Mouse (Mus musculus) CH12.LX (cell line): ENCODE results near the gene Mettl7a2. TPM values are rescaled to one million over a fixed set of nuclear protein-coding genes. Genes with fewer than 3 reads are reported as not detected.

Source experiments
- polyA plus RNA-seq: library from polyadenylated mRNA; unstranded; fragments of >175 nt; gene quantifications from 2 replicates; pipeline ENCODE4 v1.2.1, GENCODE M21; 2012; ENCODE audit warnings: low read depth; ENCODE audit not compliant: insufficient read length
- total RNA-seq, 2 experiments: library from RNA; depleted of rRNA; stranded (reverse); fragments of 300-350 nt in 1 of 2; fragments of >200 nt in 1 of 2; gene quantifications; 2 replicates each; pipeline ENCODE4 v1.2.3; 2012 to 2014

Mettl7a2 gene
- total and polyA plus RNA-seq, 3 experiments: not detected

Other genes starting within 250 kb of the Mettl7a2 start
- gene Atf1, start 125.4 kb upstream of the Mettl7a2 start, total RNA-seq (2012; rRNA removed): 28.0 and 28.2 TPM in 2 replicates
- 48.4 and 51.1 TPM in 2 replicates for gene Atf1, start 125.4 kb upstream of the Mettl7a2 start, total RNA-seq (2014; rRNA removed)
- gene Atf1, start 125.4 kb upstream of the Mettl7a2 start, polyA plus RNA-seq: 111 and 133 TPM in 2 replicates
- gene Tmprss12, start 72.4 kb upstream of the Mettl7a2 start, total RNA-seq (2012; rRNA removed): not detected in 2 replicates
- gene Tmprss12, start 72.4 kb upstream of the Mettl7a2 start, total RNA-seq (2014; rRNA removed): not detected in 2 replicates
- gene Tmprss12, start 72.4 kb upstream of the Mettl7a2 start, polyA plus RNA-seq: not detected in 2 replicates
- gene Mettl7a1, start 49.1 kb upstream of the Mettl7a2 start, total RNA-seq (2012; rRNA removed): 5.8 and 6.5 TPM in 2 replicates
- gene Mettl7a1, start 49.1 kb upstream of the Mettl7a2 start, total RNA-seq (2014; rRNA removed): 17.2 and 17.9 TPM in 2 replicates
- 14.2 and 14.9 TPM in 2 replicates for gene Mettl7a1, start 49.1 kb upstream of the Mettl7a2 start, polyA plus RNA-seq
- gene Mettl7a3, start 18.3 kb upstream of the Mettl7a2 start, total RNA-seq (2012; rRNA removed): 0.17 TPM in 1 of 2 replicates, not detected in the other
- not detected in 2 replicates for gene Mettl7a3, start 18.3 kb upstream of the Mettl7a2 start, total RNA-seq (2014; rRNA removed)
- 0.33 and 0.70 TPM in 2 replicates for gene Mettl7a3, start 18.3 kb upstream of the Mettl7a2 start, polyA plus RNA-seq
- not detected in 2 replicates for gene Methig1, start 51 bp upstream of the Mettl7a2 start, total RNA-seq (2012; rRNA removed)
- gene Methig1, start 51 bp upstream of the Mettl7a2 start, total RNA-seq (2014; rRNA removed): not detected in 2 replicates
- not detected in 2 replicates for gene Methig1, start 51 bp upstream of the Mettl7a2 start, polyA plus RNA-seq
- not detected in 2 replicates for gene Higd1c, start 11.3 kb downstream of the Mettl7a2 start, total RNA-seq (2012; rRNA removed)
- not detected in 2 replicates for gene Higd1c, start 11.3 kb downstream of the Mettl7a2 start, total RNA-seq (2014; rRNA removed)
- not detected in 2 replicates for gene Higd1c, start 11.3 kb downstream of the Mettl7a2 start, polyA plus RNA-seq
- not detected in 2 replicates for gene Gm5475, start 68.9 kb downstream of the Mettl7a2 start, total RNA-seq (2012; rRNA removed)
- not detected in 2 replicates for gene Gm5475, start 68.9 kb downstream of the Mettl7a2 start, total RNA-seq (2014; rRNA removed)
- gene Gm5475, start 68.9 kb downstream of the Mettl7a2 start, polyA plus RNA-seq: not detected in 2 replicates
- 8.9 and 13.2 TPM in 2 replicates for gene Slc11a2, start 71.9 kb downstream of the Mettl7a2 start, total RNA-seq (2012; rRNA removed)
- 11.7 and 13.0 TPM in 2 replicates for gene Slc11a2, start 71.9 kb downstream of the Mettl7a2 start, total RNA-seq (2014; rRNA removed)
- gene Slc11a2, start 71.9 kb downstream of the Mettl7a2 start, polyA plus RNA-seq: 18.6 and 19.1 TPM in 2 replicates
- 30.3 and 39.0 TPM in 2 replicates for gene Letmd1, start 115.8 kb downstream of the Mettl7a2 start, total RNA-seq (2012; rRNA removed)
- gene Letmd1, start 115.8 kb downstream of the Mettl7a2 start, total RNA-seq (2014; rRNA removed): 28.5 and 31.4 TPM in 2 replicates
- gene Letmd1, start 115.8 kb downstream of the Mettl7a2 start, polyA plus RNA-seq: 44.0 and 51.3 TPM in 2 replicates
- gene Csrnp2, start 142.3 kb downstream of the Mettl7a2 start, total RNA-seq (2012; rRNA removed): 3.5 TPM in 2 replicates
- 2.3 and 2.4 TPM in 2 replicates for gene Csrnp2, start 142.3 kb downstream of the Mettl7a2 start, total RNA-seq (2014; rRNA removed)
- 2.0 and 2.3 TPM in 2 replicates for gene Csrnp2, start 142.3 kb downstream of the Mettl7a2 start, polyA plus RNA-seq
- 5.8 and 7.8 TPM in 2 replicates for gene Tfcp2, start 198.8 kb downstream of the Mettl7a2 start, total RNA-seq (2012; rRNA removed)
- gene Tfcp2, start 198.8 kb downstream of the Mettl7a2 start, total RNA-seq (2014; rRNA removed): 6.3 and 6.8 TPM in 2 replicates
- gene Tfcp2, start 198.8 kb downstream of the Mettl7a2 start, polyA plus RNA-seq: 5.3 and 5.9 TPM in 2 replicates
- 3.5 and 7.4 TPM in 2 replicates for gene Pou6f1, start 246.8 kb downstream of the Mettl7a2 start, total RNA-seq (2012; rRNA removed)
- gene Pou6f1, start 246.8 kb downstream of the Mettl7a2 start, total RNA-seq (2014; rRNA removed): 0.97 and 1.7 TPM in 2 replicates
- 6.3 and 9.1 TPM in 2 replicates for gene Pou6f1, start 246.8 kb downstream of the Mettl7a2 start, polyA plus RNA-seq